Mouse (Mus musculus) bone marrow, adult 2 months (tissue): Measurements from ENCODE around the gene Inpp4a.

Experiments
- CTCF ChIP-seq: fragments of 200-500 bp; IDR thresholded peaks from 2 replicates; pipeline ENCODE4 v1.5.1; 2011; ENCODE audit warnings: low read length, control low read depth; ENCODE audit not compliant: control insufficient read depth, insufficient read depth
- POLR2A ChIP-seq: fragments of 200-500 bp; IDR thresholded peaks from 2 replicates; pipeline ENCODE4 v1.6.1; 2011; ENCODE audit warnings: low read depth, mild to moderate bottlenecking, control low read depth, low read length, borderline replicate concordance; ENCODE audit not compliant: control insufficient read depth

- TF ChIP-seq POLR2A = no peak
- no peak for TF ChIP-seq CTCF
Observed at GRCm38 (mm10) chr1:37368768-37369385, 69.2 kb downstream of the Inpp4a start.
